Mouse (Mus musculus): ENCODE results near the gene Zfp456. TPM values are rescaled to one million over a fixed set of nuclear protein-coding genes. Genes with fewer than 3 reads are reported as not detected.
"Not testable (repeated sequence)": the region's sequence is repeated elsewhere in the genome, so short reads cannot be mapped to it uniquely, and the experiment has no call there.

The Zfp456 gene
- polyA plus RNA-seq, 1 experiment from 2014 or later = 2.0 TPM

DNA sequence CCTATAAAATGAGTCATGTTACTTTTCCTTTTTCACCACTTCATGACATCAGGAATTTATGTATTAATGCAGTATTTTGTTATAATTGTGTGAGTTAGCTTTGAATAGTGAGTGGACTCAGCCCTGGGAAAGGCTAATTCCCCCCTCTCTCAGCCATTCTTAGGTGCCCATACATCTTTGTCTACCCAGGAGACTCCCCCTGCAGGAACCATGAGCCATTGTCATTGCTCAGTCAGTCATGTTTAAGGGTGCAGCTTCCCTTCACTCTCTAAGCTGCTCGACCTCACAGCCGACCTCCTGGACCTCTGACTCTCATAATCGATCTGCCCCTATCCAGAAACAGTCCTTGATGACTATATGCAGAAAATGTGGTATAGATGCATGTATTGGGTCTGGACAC is 645 bp upstream of the Zfp456 start:
- not testable (repeated sequence) for H3K4me2 ChIP-seq (ENCODE audit: low read length); H3K4me3 ChIP-seq (ENCODE audit: low read depth, low read length); ATAC-seq (replicated peaks; ENCODE audit: low FRiP score, low TSS enrichment, low read depth); H3K36me3 ChIP-seq (ENCODE audit: control insufficient read depth, insufficient read depth, low read length); H3K9me3 ChIP-seq (ENCODE audit: control insufficient read depth, low read length); DNase-seq (ENCODE audit: low spot score); H3K27ac ChIP-seq (ENCODE audit: low read depth); H3K27me3 ChIP-seq (replicated peaks; ENCODE audit: control insufficient read depth, insufficient read depth, low read length); H3K9ac ChIP-seq (ENCODE audit: low read length); H3K4me1 ChIP-seq (replicated peaks; ENCODE audit: control insufficient read depth, insufficient read depth, low read length)
- 78% methylated on average over 3 of the region's 3 CpGs for WGBS

DNA sequence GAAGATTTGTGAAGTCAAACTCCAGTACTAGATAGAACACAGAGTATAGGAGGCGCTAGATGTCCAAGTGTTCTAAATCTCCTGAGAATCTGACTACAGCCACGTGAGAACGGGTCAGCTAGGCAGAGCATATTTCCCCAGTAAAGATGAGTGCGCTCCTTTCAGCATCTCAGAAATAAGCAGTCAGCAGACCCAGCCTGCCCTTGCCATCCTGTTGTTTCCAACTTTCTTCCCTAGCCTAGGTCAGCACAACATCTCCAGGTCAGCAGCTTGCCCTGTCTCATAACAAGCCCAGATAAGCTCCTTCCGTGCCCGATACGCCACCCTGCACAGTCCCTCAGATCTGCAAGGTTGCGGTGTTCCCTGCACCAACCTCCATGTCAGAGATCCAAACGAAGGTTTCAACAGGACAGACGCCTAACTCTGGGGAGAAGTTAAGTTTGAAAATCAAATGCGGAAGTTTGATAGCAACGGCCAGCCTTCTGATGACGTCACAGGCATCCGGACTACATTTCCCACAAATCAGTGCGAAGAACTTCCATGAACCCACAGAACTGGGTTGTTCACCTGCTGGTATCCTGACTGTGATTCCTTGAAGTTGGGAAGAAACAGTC is 15.4 kb downstream of the Zfp456 start, which contains the start of the genes Gm28044 and Zfp953:
Gene Gm28044, minus strand, starts transcription at position 406 of the 614 bp plus-strand sequence.
Gene Zfp953, minus strand, starts transcription at position 475 of the 614 bp plus-strand sequence.
- H3K27ac ChIP-seq (ENCODE audit: low read depth) = peak within 1 kb of the TSS; percentile 67; the same call in 1 of the 2 replicates
- ATAC-seq (replicated peaks; ENCODE audit: low FRiP score, low TSS enrichment, low read depth) = peak; percentile 94
- H3K9ac ChIP-seq (ENCODE audit: low read length) = peak within 1 kb of the TSS; percentile 69
- DNase-seq (ENCODE audit: low spot score) = peak; percentile 97
- H3K27me3 ChIP-seq (replicated peaks; ENCODE audit: control insufficient read depth, insufficient read depth, low read length) = no peaks in the 10 kb centered on the region
- peak within 1 kb of the TSS; percentile 53 for H3K4me2 ChIP-seq (ENCODE audit: low read length)
- no peaks in the 10 kb centered on the region for H3K9me3 ChIP-seq (ENCODE audit: control insufficient read depth, low read length)
- peaks cover 6% of the 10 kb centered on the region; the same call in 1 of the 2 replicates for H3K4me1 ChIP-seq (replicated peaks; ENCODE audit: control insufficient read depth, insufficient read depth, low read length)
- WGBS = under 1% methylated on average over 15 of the region's 15 CpGs
- peak within 1 kb of the TSS; percentile 99 for H3K4me3 ChIP-seq (ENCODE audit: low read depth, low read length)
- no peaks in the 10 kb centered on the region for H3K36me3 ChIP-seq (ENCODE audit: control insufficient read depth, insufficient read depth, low read length)

DNA sequence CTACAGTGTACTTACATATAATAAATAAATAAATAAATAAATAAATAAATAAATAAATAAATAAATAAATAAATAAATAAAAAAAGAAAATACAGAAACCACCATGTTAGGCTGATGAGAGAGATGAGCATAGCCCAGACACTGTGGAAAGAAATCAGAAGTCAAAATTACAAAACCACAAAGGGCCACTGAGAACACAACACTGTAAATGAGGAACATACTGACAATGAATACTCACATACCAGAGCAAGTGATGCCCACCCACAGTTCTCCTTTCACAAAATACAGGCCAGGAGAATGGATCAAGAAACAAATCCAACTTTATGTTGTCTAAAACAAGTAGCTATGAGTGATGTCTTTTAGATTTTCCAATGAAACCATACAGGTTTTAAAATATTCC is 23.8 kb downstream of the Zfp456 start:
- DNase-seq (ENCODE audit: low spot score) (no peak), ATAC-seq (replicated peaks; ENCODE audit: low FRiP score, low TSS enrichment, low read depth) (no peak)
- Histone ChIP-seq H3K9me3 (ENCODE audit: control insufficient read depth, low read length) (no peaks in the 10 kb centered on the region), H3K36me3 (ENCODE audit: control insufficient read depth, insufficient read depth, low read length) (no peaks in the 10 kb centered on the region), H3K4me2 (ENCODE audit: low read length) (no peak overlapping the region), H3K4me3 (ENCODE audit: low read depth, low read length) (no peak overlapping the region), H3K4me1 (replicated peaks; ENCODE audit: control insufficient read depth, insufficient read depth, low read length) (no peaks in the 10 kb centered on the region), H3K27ac (ENCODE audit: low read depth) (no peak overlapping the region), H3K9ac (ENCODE audit: low read length) (no peak overlapping the region), H3K27me3 (replicated peaks; ENCODE audit: control insufficient read depth, insufficient read depth, low read length) (no peaks in the 10 kb centered on the region)

DNA sequence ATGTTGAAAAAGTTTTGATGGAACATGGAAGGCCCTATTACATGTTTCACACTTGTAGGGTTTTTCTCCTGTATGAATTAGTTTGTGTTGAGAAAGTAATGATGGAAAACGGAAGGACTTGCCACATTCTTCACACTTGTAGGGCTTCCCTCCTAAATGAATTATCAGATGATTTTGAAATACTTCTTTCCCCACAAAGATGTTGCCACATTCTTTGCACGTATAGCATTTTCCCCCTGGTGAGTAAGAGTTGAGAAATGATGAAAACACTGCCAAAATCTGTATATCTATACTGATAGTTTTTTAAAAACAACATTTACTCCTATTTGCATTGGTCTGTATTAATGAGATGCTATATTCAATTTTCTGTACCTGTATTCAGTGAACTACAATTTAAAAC is 32.2 kb downstream of the Zfp456 start:
- Histone ChIP-seq H3K36me3 (ENCODE audit: control insufficient read depth, insufficient read depth, low read length) (peaks cover 12% of the 10 kb centered on the region), H3K27me3 (replicated peaks; ENCODE audit: control insufficient read depth, insufficient read depth, low read length) (no peaks in the 10 kb centered on the region), H3K27ac (ENCODE audit: low read depth) (no peak overlapping the region), H3K9me3 (ENCODE audit: control insufficient read depth, low read length) (no peaks in the 10 kb centered on the region), H3K4me1 (replicated peaks; ENCODE audit: control insufficient read depth, insufficient read depth, low read length) (no peaks in the 10 kb centered on the region), H3K4me2 (ENCODE audit: low read length) (no peak overlapping the region), H3K9ac (ENCODE audit: low read length) (no peak overlapping the region), H3K4me3 (ENCODE audit: low read depth, low read length) (no peak overlapping the region)
- no peak for DNase-seq (ENCODE audit: low spot score)
- 89% methylated on average over 2 of the region's 2 CpGs for WGBS
- no peak for ATAC-seq (replicated peaks; ENCODE audit: low FRiP score, low TSS enrichment, low read depth)

DNA sequence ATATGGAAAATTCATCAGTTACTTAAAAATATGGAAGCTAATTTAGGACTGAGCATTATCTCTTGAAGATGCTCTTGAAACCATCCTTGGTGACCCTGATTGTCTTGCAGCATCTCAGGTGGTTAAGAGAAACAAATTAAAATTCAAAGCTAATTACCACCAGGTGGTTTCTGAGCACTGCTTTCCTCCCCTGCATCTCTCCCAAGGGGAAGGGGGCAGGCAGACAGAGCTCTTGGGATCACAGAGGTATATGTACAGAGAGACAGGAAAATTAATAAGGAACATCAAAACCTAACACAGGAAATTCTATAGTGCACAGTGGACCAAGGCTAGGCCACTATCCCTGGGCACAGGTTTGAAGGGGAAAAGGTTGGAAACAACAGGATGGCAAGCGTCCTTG is 42.7 kb downstream of the Zfp456 start:
- H3K36me3 ChIP-seq (ENCODE audit: control insufficient read depth, insufficient read depth, low read length) = no peaks in the 10 kb centered on the region
- peak overlapping the region; percentile 63 for H3K4me3 ChIP-seq (ENCODE audit: low read depth, low read length)
- ATAC-seq (replicated peaks; ENCODE audit: low FRiP score, low TSS enrichment, low read depth) (no peak; the same call in 1 of the 2 replicates), DNase-seq (ENCODE audit: low spot score) (no peak)
- no peaks in the 10 kb centered on the region for H3K27me3 ChIP-seq (replicated peaks; ENCODE audit: control insufficient read depth, insufficient read depth, low read length)
- H3K27ac ChIP-seq (ENCODE audit: low read depth) = peak overlapping the region; percentile 24
- H3K9me3 ChIP-seq (ENCODE audit: control insufficient read depth, low read length) = no peaks in the 10 kb centered on the region
- peak overlapping the region; percentile 45 for H3K9ac ChIP-seq (ENCODE audit: low read length)
- H3K4me2 ChIP-seq (ENCODE audit: low read length) = peak overlapping the region; percentile 71
- 0 out of 2 replicates have a peak, but pooled peaks cover 5% of the 10 kb centered on the region for H3K4me1 ChIP-seq (replicated peaks; ENCODE audit: control insufficient read depth, insufficient read depth, low read length)
- WGBS = 64% methylated on average over 1 of the region's 1 CpGs

DNA sequence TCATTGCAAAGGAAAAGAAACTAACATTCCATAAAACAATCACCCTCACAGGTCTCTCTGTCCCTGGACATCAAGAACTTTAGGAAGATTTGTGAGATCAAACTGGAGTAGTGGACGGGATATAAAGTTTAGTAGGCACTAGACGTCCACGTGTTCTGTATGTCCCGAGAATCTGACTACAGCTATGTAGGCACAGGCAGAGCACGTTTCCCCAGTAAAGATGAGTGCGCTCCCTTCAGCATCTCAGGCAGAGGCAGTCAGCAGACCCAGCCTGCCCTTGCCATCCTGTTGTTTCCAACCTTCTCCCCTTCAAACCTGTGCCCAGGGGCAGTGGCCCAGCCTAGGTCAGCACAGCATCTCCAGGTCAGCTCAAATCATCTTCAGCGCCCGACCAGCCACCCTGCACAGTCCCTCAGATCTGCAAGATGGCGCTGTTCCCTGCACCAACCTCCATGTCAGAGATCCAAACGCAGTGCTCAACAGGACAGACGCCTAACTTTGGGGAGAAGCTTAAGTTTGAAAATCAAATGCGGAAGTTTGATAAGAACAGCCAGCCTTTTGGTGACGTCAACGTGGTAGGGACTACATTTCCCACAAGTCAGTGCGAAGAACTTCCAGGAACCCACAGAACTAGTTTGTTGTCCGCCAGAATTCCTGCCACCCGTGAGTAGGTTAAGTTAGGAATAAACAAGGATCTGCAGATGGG is 43.4 kb downstream of the Zfp456 start, which contains the start of gene Zfp595:
Gene Zfp595, minus strand, starts transcription at position 552 of the 706 bp plus-strand sequence.
- H3K27ac ChIP-seq (ENCODE audit: low read depth) = peak within 1 kb of the TSS; percentile 24
- peak; percentile 91 for DNase-seq (ENCODE audit: low spot score)
- 11% methylated on average over 17 of the region's 17 CpGs for WGBS
- no peaks in the 10 kb centered on the region for H3K36me3 ChIP-seq (ENCODE audit: control insufficient read depth, insufficient read depth, low read length)
- peak within 1 kb of the TSS; percentile 71 for H3K4me2 ChIP-seq (ENCODE audit: low read length)
- H3K9me3 ChIP-seq (ENCODE audit: control insufficient read depth, low read length) = no peaks in the 10 kb centered on the region
- H3K4me3 ChIP-seq (ENCODE audit: low read depth, low read length) = peak within 1 kb of the TSS; percentile 63
- H3K27me3 ChIP-seq (replicated peaks; ENCODE audit: control insufficient read depth, insufficient read depth, low read length) = no peaks in the 10 kb centered on the region
- H3K4me1 ChIP-seq (replicated peaks; ENCODE audit: control insufficient read depth, insufficient read depth, low read length) = 0 out of 2 replicates have a peak, but pooled peaks cover 5% of the 10 kb centered on the region
- peak; percentile 95 for ATAC-seq (replicated peaks; ENCODE audit: low FRiP score, low TSS enrichment, low read depth)
- peak within 1 kb of the TSS; percentile 45 for H3K9ac ChIP-seq (ENCODE audit: low read length)

Other genes with a start within 250 kb of the Zfp456 start
- gene Rsl1, start 202.6 kb downstream of the Zfp456 start, polyA plus RNA-seq (2014; fragmentation: Nextera tagmentation; extraction: Ambion mirVana) = 5.3 and 5.6 TPM in 2 replicates
- gene Zfp455, start 181.3 kb downstream of the Zfp456 start, polyA plus RNA-seq (2014; fragmentation: Nextera tagmentation; extraction: Ambion mirVana) = 1.4 and 1.7 TPM in 2 replicates
- gene Zfp458, start 97.3 kb downstream of the Zfp456 start, polyA plus RNA-seq (2014; fragmentation: Nextera tagmentation; extraction: Ambion mirVana) = 1.9 and 2.6 TPM in 2 replicates
- 0.70 and 0.90 TPM in 2 replicates for gene Zfp457, start 69.3 kb downstream of the Zfp456 start, polyA plus RNA-seq (2014; fragmentation: Nextera tagmentation; extraction: Ambion mirVana)
- gene Zfp595, start 43.2 kb downstream of the Zfp456 start, polyA plus RNA-seq (2014; fragmentation: Nextera tagmentation; extraction: Ambion mirVana) = 2.9 and 3.5 TPM in 2 replicates
- gene Gm28044, start 15.3 kb downstream of the Zfp456 start, polyA plus RNA-seq (2014; fragmentation: Nextera tagmentation; extraction: Ambion mirVana) = not detected in 2 replicates
- gene Zfp953, start 15.2 kb downstream of the Zfp456 start, polyA plus RNA-seq (2014; fragmentation: Nextera tagmentation; extraction: Ambion mirVana) = 1.0 and 1.8 TPM in 2 replicates
- gene Gm28041, start 77 bp downstream of the Zfp456 start, polyA plus RNA-seq (2014; fragmentation: Nextera tagmentation; extraction: Ambion mirVana) = 0.34 and 0.54 TPM in 2 replicates
- 6.8 and 7.2 TPM in 2 replicates for gene Zfp429, start 24.0 kb upstream of the Zfp456 start, polyA plus RNA-seq (2014; fragmentation: Nextera tagmentation; extraction: Ambion mirVana)
- gene Zfp459, start 45.6 kb upstream of the Zfp456 start, polyA plus RNA-seq (2014; fragmentation: Nextera tagmentation; extraction: Ambion mirVana) = 1.6 and 2.4 TPM in 2 replicates
- gene Zfp874a, start 75.8 kb upstream of the Zfp456 start, polyA plus RNA-seq (2014; fragmentation: Nextera tagmentation; extraction: Ambion mirVana) = 8.8 and 9.0 TPM in 2 replicates
- gene Zfp874b, start 108.4 kb upstream of the Zfp456 start, polyA plus RNA-seq (2014; fragmentation: Nextera tagmentation; extraction: Ambion mirVana) = 1.9 and 2.0 TPM in 2 replicates
- gene Zfp58, start 124.7 kb upstream of the Zfp456 start, polyA plus RNA-seq (2014; fragmentation: Nextera tagmentation; extraction: Ambion mirVana) = 10.1 and 13.0 TPM in 2 replicates
- gene Gm26965, start 150.3 kb upstream of the Zfp456 start, polyA plus RNA-seq (2014; fragmentation: Nextera tagmentation; extraction: Ambion mirVana) = not detected in 2 replicates
- 22.7 and 23.7 TPM in 2 replicates for gene Zfp87, start 150.4 kb upstream of the Zfp456 start, polyA plus RNA-seq (2014; fragmentation: Nextera tagmentation; extraction: Ambion mirVana)
- gene Zfp748, start 178.0 kb upstream of the Zfp456 start, polyA plus RNA-seq (2014; fragmentation: Nextera tagmentation; extraction: Ambion mirVana) = 14.1 and 15.9 TPM in 2 replicates
- gene Zfp729b, start 233.9 kb upstream of the Zfp456 start, polyA plus RNA-seq (2014; fragmentation: Nextera tagmentation; extraction: Ambion mirVana) = 4.7 and 4.8 TPM in 2 replicates